11 mouse cellular contexts compared by ENCODE assay signal in genomic region chr17:27435799-27436198, GRCm38 (mm10).
DNase-seq lines count a peak whose midpoint lies in the region; ATAC-seq lines count a peak whose summit lies in the region.
"Had no signal": no experiment of that assay in that cellular context is flagged by ENCODE, and none has a peak within 500 bp of the region (broad histone marks: within the 10 kb centered on the region; RNA-seq: fewer than 3 reads in every experiment).

No protein-coding gene starts in this region.

- H3K9me3 ChIP-seq in midbrain, embryonic 14.5 days (ENCODE audit: control insufficient read depth, low read length), result no peaks in the 10 kb centered on the region
- no peaks in the 10 kb centered on the region for H3K9me3 ChIP-seq in midbrain, embryonic 13.5 days
- no peaks in the 10 kb centered on the region for H3K9me3 ChIP-seq in embryonic facial prominence, embryonic 11.5 days (replicated peaks; ENCODE audit: control insufficient read depth, low read length)

- H3K27ac ChIP-seq in midbrain, embryonic 14.5 days (replicated peaks; ENCODE audit: low read depth, low read length), result no peak overlapping the region
- H3K27ac ChIP-seq in midbrain, embryonic 13.5 days, result no peak overlapping the region
- no peak overlapping the region for H3K27ac ChIP-seq in embryonic facial prominence, embryonic 11.5 days (replicated peaks; ENCODE audit: low read depth, low read length)
- H3K27ac ChIP-seq: stomach, postnatal 0 days had no signal

- H3K4me1 ChIP-seq in midbrain, embryonic 14.5 days (ENCODE audit: control insufficient read depth, insufficient read depth, low read length), result peaks cover 18% of the 10 kb centered on the region
- H3K4me1 ChIP-seq in midbrain, embryonic 13.5 days (replicated peaks), result peaks cover 40% of the 10 kb centered on the region
- no peaks in the 10 kb centered on the region for H3K4me1 ChIP-seq in embryonic facial prominence, embryonic 11.5 days (ENCODE audit: control insufficient read depth, insufficient read depth, low read length)

- H3K27me3 ChIP-seq in midbrain, embryonic 14.5 days (ENCODE audit: control insufficient read depth, insufficient read depth, low read length), result no peaks in the 10 kb centered on the region
- H3K27me3 ChIP-seq in midbrain, embryonic 13.5 days, result peaks cover 3% of the 10 kb centered on the region; the same call in 1 of the 2 replicates
- H3K27me3 ChIP-seq in embryonic facial prominence, embryonic 11.5 days (ENCODE audit: control insufficient read depth, insufficient read depth, low read length), result no peaks in the 10 kb centered on the region

- no peak overlapping the region for H3K4me3 ChIP-seq in midbrain, embryonic 14.5 days (replicated peaks; ENCODE audit: low read depth, low read length)
- H3K4me3 ChIP-seq in midbrain, embryonic 13.5 days (replicated peaks), result no peak overlapping the region
- H3K4me3 ChIP-seq in embryonic facial prominence, embryonic 11.5 days (ENCODE audit: low read depth, low read length), result no peak overlapping the region

- no peak for ATAC-seq in midbrain, embryonic 14.5 days (ENCODE audit: low FRiP score, low TSS enrichment)
- ATAC-seq in midbrain, embryonic 13.5 days, result no peak
- ATAC-seq in embryonic facial prominence, embryonic 11.5 days (replicated peaks; ENCODE audit: insufficient number of reproducible peaks, low FRiP score, low TSS enrichment, low read depth), result no peak

- H3K9ac ChIP-seq in midbrain, embryonic 14.5 days (replicated peaks; ENCODE audit: low read length), result no peak overlapping the region
- no peak overlapping the region; the same call in 1 of the 2 replicates for H3K9ac ChIP-seq in midbrain, embryonic 13.5 days (replicated peaks)
- no peak overlapping the region for H3K9ac ChIP-seq in embryonic facial prominence, embryonic 11.5 days (replicated peaks; ENCODE audit: low read length)

- DNase-seq in midbrain, embryonic 14.5 days, result peak; percentile 61
- DNase-seq in embryonic facial prominence, embryonic 11.5 days (ENCODE audit: low spot score), result peak; percentile 49
- peak; percentile 70 for DNase-seq in forelimb bud, embryonic 11.5 days (ENCODE audit: low read depth, low spot score)
- peak; percentile 55 for DNase-seq in retina, postnatal 1 day
- no peak for DNase-seq in gastrocnemius, adult 18-20 months (ENCODE audit: low spot score)
- no peak for DNase-seq in layer of hippocampus, postnatal 25 days (ENCODE audit: extremely low spot score in 1 of 2, low spot score in 1 of 2)
- DNase-seq: heart, postnatal 10 days; kidney, adult 9 months had no signal

- no peak overlapping the region for H3K4me2 ChIP-seq in midbrain, embryonic 14.5 days (ENCODE audit: low read length)
- H3K4me2 ChIP-seq in midbrain, embryonic 13.5 days (replicated peaks), result no peak overlapping the region
- no peak overlapping the region for H3K4me2 ChIP-seq in embryonic facial prominence, embryonic 11.5 days (ENCODE audit: low read depth, low read length)
- H3K4me2 ChIP-seq: liver, embryonic 11.5 days had no signal

- 21% methylated on average over 13 of the region's 13 CpGs for WGBS in midbrain, embryonic 14.5 days
- 21% methylated on average over 13 of the region's 13 CpGs for WGBS in midbrain, embryonic 13.5 days
- 16% methylated on average over 13 of the region's 13 CpGs for WGBS in embryonic facial prominence, embryonic 11.5 days

- no peaks in the 10 kb centered on the region for H3K36me3 ChIP-seq in midbrain, embryonic 14.5 days (ENCODE audit: control insufficient read depth, insufficient read depth, low read length)
- H3K36me3 ChIP-seq in midbrain, embryonic 13.5 days, result no peaks in the 10 kb centered on the region; the same call in 1 of the 2 replicates
- H3K36me3 ChIP-seq in embryonic facial prominence, embryonic 11.5 days (replicated peaks; ENCODE audit: control insufficient read depth, insufficient read depth, low read depth, low read length), result no peaks in the 10 kb centered on the region

Comparison
In these comparisons a context has a peak if more than half of its experiments do, and no peak if none do; other contexts are left out.
1. DNase-seq: peak in midbrain, embryonic 14.5 days (single experiment), embryonic facial prominence, embryonic 11.5 days (single experiment), forelimb bud, embryonic 11.5 days (single experiment) and retina, postnatal 1 day (single experiment); none in gastrocnemius, adult 18-20 months (single experiment) and layer of hippocampus, postnatal 25 days (0 of 2).